Mouse (Mus musculus): ENCODE data around the gene Slc38a9.

- TF ChIP-seq MAX (IDR thresholded peaks at IDR 0.05; ENCODE audit: low read depth) (no peak), MYOD1 (IDR thresholded peaks at IDR 0.05; ENCODE audit: control insufficient read depth in 1 of 3, insufficient read length in 2 of 3, low read depth in 2 of 3) (no peak), POLR2A (IDR thresholded peaks at IDR 0.05; ENCODE audit: insufficient read length, low read depth) (no peak), SRF (IDR thresholded peaks at IDR 0.05; ENCODE audit: control insufficient read depth, insufficient read length, low read depth) (no peak), CEBPB (IDR thresholded peaks at IDR 0.05; ENCODE audit: insufficient read depth, poor library complexity, severe bottlenecking) (no peak), E2F4 (IDR thresholded peaks at IDR 0.05; ENCODE audit: insufficient read depth) (no peak), TCF12 (IDR thresholded peaks at IDR 0.05; ENCODE audit: insufficient read depth, poor library complexity, severe bottlenecking) (no peak)
These were observed 93.0 kb downstream of the Slc38a9 start for GRCm38 (mm10) chr13:112753522-112753921.

All from myocyte (in vitro differentiated cells).